Mouse (Mus musculus) liver, embryonic 15.5 days (tissue): ENCODE data around the gene Carmil1. TPM values are rescaled to one million over a fixed set of nuclear protein-coding genes. Genes with fewer than 3 reads are reported as not detected.
A peak's percentile ranks its signal among the peaks of the same experiment; 100 is the strongest.

Experiments
- ATAC-seq: fragments of 200-750 bp; cut with Nextera tagmentation; 2 replicates; pipeline ENCODE4 v1.8.0; 2017; ENCODE audit warnings: moderate number of reproducible peaks, mild to moderate bottlenecking, moderate library complexity; ENCODE audit not compliant: insufficient read depth
- H3K27ac ChIP-seq: fragments of 300-500 bp; sonication (generic); replicated peaks from 2 replicates; pipeline ENCODE4 v1.5.1; 2015; ENCODE audit warnings: mild to moderate bottlenecking, inconsistent platforms
- H3K27me3 ChIP-seq: fragments of 300-500 bp; sonication (generic); 2 replicates; pipeline ENCODE4 v1.6.1; 2015; ENCODE audit warnings: mild to moderate bottlenecking, inconsistent platforms
- H3K36me3 ChIP-seq: fragments of 300-500 bp; sonication (generic); replicated peaks from 2 replicates; pipeline ENCODE4 v1.6.1; 2015; ENCODE audit warnings: moderate library complexity, mild to moderate bottlenecking, inconsistent platforms
- H3K4me1 ChIP-seq: fragments of 300-500 bp; sonication (generic); replicated peaks from 2 replicates; pipeline ENCODE4 v1.6.1; 2015; ENCODE audit warnings: inconsistent platforms
- H3K4me2 ChIP-seq: fragments of 300-500 bp; sonication (generic); 2 replicates; pipeline ENCODE4 v1.6.1; 2015; ENCODE audit warnings: moderate library complexity, mild to moderate bottlenecking, inconsistent platforms
- H3K4me3 ChIP-seq: fragments of 300-500 bp; sonication (generic); replicated peaks from 2 replicates; pipeline ENCODE4 v1.5.1; 2015; ENCODE audit warnings: mild to moderate bottlenecking, inconsistent platforms
- H3K9ac ChIP-seq: fragments of 300-500 bp; sonication (generic); 2 replicates; pipeline ENCODE4 v1.6.1; 2015; ENCODE audit warnings: moderate library complexity, mild to moderate bottlenecking, inconsistent platforms
- H3K9me3 ChIP-seq: fragments of 300-500 bp; sonication (generic); replicated peaks from 2 replicates; pipeline ENCODE4 v1.6.1; 2016; ENCODE audit warnings: inconsistent platforms
- whole genome bisulfite sequencing: fragments of 180-500 bp; shearing (Covaris S2); methylation state at CpG from one replicate; pipeline ENCODE4 v1.1.7; 2015; ENCODE audit warnings: mixed read lengths; ENCODE audit not compliant: insufficient replicate concordance; 5-methylcytosine and 5-hydroxymethylcytosine counted together
- polyA plus RNA-seq: library from polyadenylated mRNA; unstranded; fragments of >200 nt; fragmentation: Nextera tagmentation; extraction: Ambion mirVana; gene quantifications from 2 replicates; pipeline ENCODE4 v1.2.1, GENCODE M21; 2015

Gene Carmil1
- polyA plus RNA-seq, 1 experiment from 2014 or later: 4.1 TPM

GRCm38 (mm10) chr13:24238456-24239120 lies 42.0 kb downstream of the Carmil1 start:
- 31% methylated on average over 3 of the region's 3 CpGs for WGBS
- H3K36me3 ChIP-seq: no peaks in the 10 kb centered on the region
- no peak overlapping the region for H3K4me3 ChIP-seq
- H3K27me3 ChIP-seq: no peaks in the 10 kb centered on the region
- no peak overlapping the region for H3K9ac ChIP-seq
- peaks cover 4% of the 10 kb centered on the region; the same call in 1 of the 2 replicates for H3K4me1 ChIP-seq
- H3K27ac ChIP-seq: no peak overlapping the region
- no peaks in the 10 kb centered on the region for H3K9me3 ChIP-seq
- no peak for ATAC-seq
- no peak overlapping the region for H3K4me2 ChIP-seq

- H3K9me3 ChIP-seq: no peaks in the 10 kb centered on the region
- H3K27me3 ChIP-seq: 0 out of 2 replicates have a peak, but pooled peaks cover 8% of the 10 kb centered on the region
- no peak overlapping the region for H3K9ac ChIP-seq
- no peaks in the 10 kb centered on the region for H3K4me1 ChIP-seq
- H3K36me3 ChIP-seq: no peaks in the 10 kb centered on the region
- H3K27ac ChIP-seq: no peak overlapping the region
- H3K4me3 ChIP-seq: no peak overlapping the region
- no peak for ATAC-seq
- WGBS: 73% methylated on average over 4 of the region's 4 CpGs
- H3K4me2 ChIP-seq: no peak overlapping the region
Measured at GRCm38 (mm10) chr13:24236736-24237135, 43.9 kb downstream of the Carmil1 start.

GRCm38 (mm10) chr13:24232750-24233149 lies 47.8 kb downstream of the Carmil1 start:
- Histone ChIP-seq H3K27me3 (0 out of 2 replicates have a peak, but pooled peaks cover 8% of the 10 kb centered on the region), H3K27ac (no peak overlapping the region), H3K9me3 (no peaks in the 10 kb centered on the region), H3K4me2 (no peak overlapping the region), H3K4me1 (no peaks in the 10 kb centered on the region), H3K9ac (no peak overlapping the region), H3K36me3 (no peaks in the 10 kb centered on the region), H3K4me3 (no peak overlapping the region)
- WGBS: 46% methylated on average over 6 of the region's 6 CpGs
- ATAC-seq: no peak

GRCm38 (mm10) chr13:24231746-24232483 lies 48.7 kb downstream of the Carmil1 start:
- ATAC-seq: no peak
- no peak overlapping the region for H3K4me3 ChIP-seq
- no peaks in the 10 kb centered on the region for H3K36me3 ChIP-seq
- no peaks in the 10 kb centered on the region for H3K9me3 ChIP-seq
- H3K9ac ChIP-seq: no peak overlapping the region
- WGBS: 72% methylated on average over 10 of the region's 10 CpGs
- H3K4me1 ChIP-seq: no peaks in the 10 kb centered on the region
- H3K4me2 ChIP-seq: no peak overlapping the region
- H3K27me3 ChIP-seq: 0 out of 2 replicates have a peak, but pooled peaks cover 8% of the 10 kb centered on the region
- no peak overlapping the region for H3K27ac ChIP-seq

- 50% methylated on average over 2 of the region's 2 CpGs for WGBS
- no peaks in the 10 kb centered on the region for H3K9me3 ChIP-seq
- H3K27ac ChIP-seq: no peak overlapping the region
- 0 out of 2 replicates have a peak, but pooled peaks cover 8% of the 10 kb centered on the region for H3K27me3 ChIP-seq
- no peak overlapping the region for H3K4me3 ChIP-seq
- H3K36me3 ChIP-seq: no peaks in the 10 kb centered on the region
- ATAC-seq: no peak
- H3K4me1 ChIP-seq: no peaks in the 10 kb centered on the region
- no peak overlapping the region for H3K9ac ChIP-seq
- H3K4me2 ChIP-seq: no peak overlapping the region
Measured at GRCm38 (mm10) chr13:24231146-24231545, 49.4 kb downstream of the Carmil1 start.

GRCm38 (mm10) chr13:24230541-24231095 lies 50.0 kb downstream of the Carmil1 start:
- H3K4me2 ChIP-seq: no peak overlapping the region
- no peak overlapping the region for H3K9ac ChIP-seq
- H3K9me3 ChIP-seq: no peaks in the 10 kb centered on the region
- WGBS: 59% methylated on average over 4 of the region's 4 CpGs
- H3K27me3 ChIP-seq: 0 out of 2 replicates have a peak, but pooled peaks cover 8% of the 10 kb centered on the region
- no peak for ATAC-seq
- H3K36me3 ChIP-seq: no peaks in the 10 kb centered on the region
- no peak overlapping the region for H3K4me3 ChIP-seq
- H3K4me1 ChIP-seq: no peaks in the 10 kb centered on the region
- H3K27ac ChIP-seq: no peak overlapping the region

- no peak overlapping the region for H3K9ac ChIP-seq
- H3K36me3 ChIP-seq: no peaks in the 10 kb centered on the region
- H3K4me2 ChIP-seq: no peak overlapping the region
- no peak overlapping the region for H3K4me3 ChIP-seq
- ATAC-seq: no peak
- WGBS: 64% methylated on average over 8 of the region's 8 CpGs
- no peaks in the 10 kb centered on the region for H3K27me3 ChIP-seq
- no peak overlapping the region for H3K27ac ChIP-seq
- no peaks in the 10 kb centered on the region for H3K9me3 ChIP-seq
- H3K4me1 ChIP-seq: no peaks in the 10 kb centered on the region
Measured at GRCm38 (mm10) chr13:24223425-24224201, 57.0 kb downstream of the Carmil1 start.

- Histone ChIP-seq H3K9ac (no peak overlapping the region), H3K4me2 (no peak overlapping the region), H3K9me3 (no peaks in the 10 kb centered on the region), H3K36me3 (no peaks in the 10 kb centered on the region), H3K27ac (no peak overlapping the region), H3K4me1 (no peaks in the 10 kb centered on the region), H3K27me3 (no peaks in the 10 kb centered on the region), H3K4me3 (no peak overlapping the region)
- WGBS: 45% methylated on average over 3 of the region's 3 CpGs
- ATAC-seq: peak; percentile 15; the same call in 1 of the 2 replicates
Measured at GRCm38 (mm10) chr13:24220441-24220970, 60.1 kb downstream of the Carmil1 start.

GRCm38 (mm10) chr13:24211229-24211628 lies 69.4 kb downstream of the Carmil1 start:
- no peaks in the 10 kb centered on the region for H3K9me3 ChIP-seq
- WGBS: 29% methylated on average over 2 of the region's 2 CpGs
- no peak for ATAC-seq

GRCm38 (mm10) chr13:24206097-24206496 lies 74.5 kb downstream of the Carmil1 start:
- Histone ChIP-seq H3K4me1 (no peaks in the 10 kb centered on the region; the same call in 1 of the 2 replicates), H3K36me3 (no peaks in the 10 kb centered on the region), H3K9me3 (no peaks in the 10 kb centered on the region), H3K27me3 (no peaks in the 10 kb centered on the region), H3K9ac (no peak overlapping the region), H3K4me2 (no peak overlapping the region), H3K4me3 (no peak overlapping the region), H3K27ac (no peak overlapping the region)
- WGBS: 57% methylated on average over 6 of the region's 6 CpGs
- ATAC-seq: no peak

More at GRCm38 (mm10) chr13:24211229-24211628, 69.4 kb downstream of the Carmil1 start:
- no peak overlapping the region for H3K4me2 ChIP-seq
- no peaks in the 10 kb centered on the region for H3K36me3 ChIP-seq
- H3K27ac ChIP-seq: no peak overlapping the region
- no peak overlapping the region for H3K4me3 ChIP-seq
- no peaks in the 10 kb centered on the region for H3K27me3 ChIP-seq
- H3K9ac ChIP-seq: no peak overlapping the region
- no peaks in the 10 kb centered on the region; the same call in 1 of the 2 replicates for H3K4me1 ChIP-seq
